Mouse (Mus musculus) myocyte (in vitro differentiated cells): ENCODE measurements around the gene Adamtsl3. TPM values are rescaled to one million over a fixed set of nuclear protein-coding genes. Genes with fewer than 3 reads are reported as not detected.

Source experiments
- H3K27me3 ChIP-seq: one replicate; pipeline ENCODE4 v1.6.1; 2011; ENCODE audit not compliant: control insufficient read depth, insufficient read depth, insufficient read length
- H3K36me3 ChIP-seq: one replicate; pipeline ENCODE4 v1.6.1; 2011; ENCODE audit not compliant: control insufficient read depth, insufficient read depth
- H3K4me2 ChIP-seq: one replicate; pipeline ENCODE4 v1.6.1; 2011; ENCODE audit warnings: low read depth, control low read depth
- H3K4me3 ChIP-seq: one replicate; pipeline ENCODE4 v1.5.1; 2011; ENCODE audit warnings: mild to moderate bottlenecking, control low read depth, moderate library complexity
- H3K79me2 ChIP-seq: one replicate; pipeline ENCODE4 v1.6.1; 2011; ENCODE audit not compliant: control insufficient read depth, insufficient read depth
- H3ac ChIP-seq: one replicate; pipeline ENCODE4 v1.6.1; 2011; ENCODE audit not compliant: control insufficient read depth, insufficient read length
- CEBPB ChIP-seq: IDR thresholded peaks from 2 replicates; pipeline ENCODE4 v1.6.1; 2011; ENCODE audit warnings: mild to moderate bottlenecking, moderate library complexity; ENCODE audit not compliant: poor library complexity, insufficient read depth, severe bottlenecking
- E2F4 ChIP-seq: IDR thresholded peaks from one replicate; pipeline ENCODE4 v1.6.1; 2011; ENCODE audit warnings: mild to moderate bottlenecking, control low read depth, moderate library complexity; ENCODE audit not compliant: insufficient read depth
- MAX ChIP-seq: IDR thresholded peaks from one replicate; pipeline ENCODE4 v1.6.1; 2011; ENCODE audit warnings: low read depth, mild to moderate bottlenecking, control low read depth
- MYOD1 ChIP-seq, 3 experiments: IDR thresholded peaks; one replicate each; pipeline ENCODE4 v1.6.1; 2011; ENCODE audit warnings: control low read depth in 2 of 3, low read depth in 2 of 3, mild to moderate bottlenecking in 2 of 3, moderate library complexity in 1 of 3; ENCODE audit not compliant: insufficient read length in 2 of 3, control insufficient read depth in 1 of 3
- MYOG ChIP-seq, 3 experiments: IDR thresholded peaks; one replicate each; pipeline ENCODE4 v1.6.1; 2011; ENCODE audit warnings: control low read depth in 2 of 3, low read depth in 2 of 3, mild to moderate bottlenecking in 2 of 3; ENCODE audit not compliant: insufficient read length in 2 of 3, control insufficient read depth in 1 of 3, insufficient read depth in 1 of 3
- POLR2A ChIP-seq: IDR thresholded peaks from one replicate; pipeline ENCODE4 v1.6.1; 2011; ENCODE audit warnings: low read depth, mild to moderate bottlenecking, control low read depth, moderate library complexity; ENCODE audit not compliant: insufficient read length
- POLR2AphosphoS2 ChIP-seq: IDR thresholded peaks from one replicate; pipeline ENCODE4 v1.6.1; 2011; ENCODE audit warnings: low read depth, control low read depth; ENCODE audit not compliant: insufficient read length
- REST ChIP-seq: IDR thresholded peaks from one replicate; pipeline ENCODE4 v1.6.1; 2011; ENCODE audit warnings: mild to moderate bottlenecking, control low read depth, moderate library complexity; ENCODE audit not compliant: insufficient read depth, insufficient read length
- SRF ChIP-seq: IDR thresholded peaks from one replicate; pipeline ENCODE4 v1.6.1; 2011; ENCODE audit warnings: low read depth; ENCODE audit not compliant: control insufficient read depth, insufficient read length
- TCF12 ChIP-seq: IDR thresholded peaks from one replicate; pipeline ENCODE4 v1.6.1; 2011; ENCODE audit warnings: mild to moderate bottlenecking, control low read depth; ENCODE audit not compliant: poor library complexity, insufficient read depth, severe bottlenecking
- TCF3 ChIP-seq: IDR thresholded peaks from one replicate; pipeline ENCODE4 v1.6.1; 2011; ENCODE audit warnings: low read depth, control low read depth; ENCODE audit not compliant: insufficient read length
- USF1 ChIP-seq: IDR thresholded peaks from one replicate; pipeline ENCODE4 v1.6.1; 2011; ENCODE audit warnings: low read depth, mild to moderate bottlenecking, control low read depth, moderate library complexity
- polyA plus RNA-seq: library from polyadenylated mRNA; unstranded; fragments of >200 nt; fragmentation: generic; extraction: Trizol; gene quantifications from one replicate; pipeline ENCODE4 v1.2.1, GENCODE M21; 2012; ENCODE audit warnings: missing spikeins

Gene Adamtsl3
- polyA plus RNA-seq, 1 experiment, result 4.4 TPM

DNA sequence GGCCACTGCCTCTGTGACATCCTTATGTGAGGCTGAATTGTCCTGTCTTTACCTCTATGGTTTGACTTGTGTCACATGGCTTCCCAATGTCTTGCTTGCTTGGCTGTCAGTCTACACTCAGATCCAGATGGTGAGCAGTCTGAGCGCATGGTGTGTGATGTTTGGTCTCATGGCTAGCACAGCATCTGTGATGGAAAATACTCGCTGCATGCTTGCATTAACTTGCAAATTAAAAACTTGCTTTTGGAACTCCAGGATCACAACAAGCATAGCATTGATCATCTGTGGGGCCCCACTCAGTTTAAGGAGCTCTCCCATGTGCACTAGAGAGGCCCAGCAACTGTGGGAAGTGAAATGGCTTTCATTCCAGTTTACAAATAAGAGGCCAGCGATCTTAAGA, 29.1 kb downstream of the Adamtsl3 start:
- Histone ChIP-seq H3K4me3 (no peak overlapping the region), H3K4me2 (no peak overlapping the region), H3K27me3 (no peaks in the 10 kb centered on the region), H3K79me2 (no peaks in the 10 kb centered on the region), H3K36me3 (no peaks in the 10 kb centered on the region), H3ac (no peak overlapping the region)
- no peak for TF ChIP-seq USF1
- no peak for TF ChIP-seq E2F4
- no peak for TF ChIP-seq MYOG (IDR thresholded peaks at IDR 0.05; ENCODE audit: control insufficient read depth in 1 of 3, insufficient read depth in 1 of 3, insufficient read length in 2 of 3, low read depth in 2 of 3)
- no peak for TF ChIP-seq MAX
- TF ChIP-seq MYOD1 (IDR thresholded peaks at IDR 0.05; ENCODE audit: control insufficient read depth in 1 of 3, insufficient read length in 2 of 3, low read depth in 2 of 3), result no peak
- no peak for TF ChIP-seq POLR2AphosphoS2
- no peak for TF ChIP-seq TCF3
- no peak for TF ChIP-seq TCF12
- no peak for TF ChIP-seq CEBPB
- TF ChIP-seq SRF, result no peak
- no peak for TF ChIP-seq POLR2A

GRCm38 (mm10) chr7:82366056-82366455, 30.6 kb downstream of the Adamtsl3 start:
- H3K4me2 ChIP-seq, result no peak overlapping the region

DNA sequence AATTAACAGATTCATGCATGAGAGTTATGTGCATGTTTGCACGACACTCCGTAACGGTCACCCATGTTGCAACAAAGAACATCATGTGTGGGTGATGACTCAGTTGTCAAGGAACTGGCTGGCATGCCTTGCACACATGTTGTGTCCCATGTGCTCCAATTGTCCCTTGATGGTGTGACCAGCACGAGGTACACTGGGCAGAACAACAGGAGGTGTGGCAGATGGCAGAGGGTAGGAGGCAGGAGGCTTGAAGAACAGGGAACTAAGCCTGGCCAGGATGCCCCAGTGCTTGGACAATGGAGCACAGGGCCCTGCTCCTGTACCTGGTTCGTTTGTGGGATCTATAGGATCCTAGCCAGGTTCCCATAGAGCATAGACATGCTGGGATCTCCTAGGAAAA, 31.0 kb downstream of the Adamtsl3 start:
- Histone ChIP-seq H3K79me2 (no peaks in the 10 kb centered on the region), H3K27me3 (no peaks in the 10 kb centered on the region), H3K4me3 (no peak overlapping the region), H3ac (no peak overlapping the region), H3K36me3 (no peaks in the 10 kb centered on the region), H3K4me2 (no peak overlapping the region)
- no peak for TF ChIP-seq USF1
- no peak for TF ChIP-seq E2F4
- TF ChIP-seq SRF, result no peak
- no peak for TF ChIP-seq TCF3
- TF ChIP-seq POLR2A, result no peak
- no peak for TF ChIP-seq MYOG (IDR thresholded peaks at IDR 0.05; ENCODE audit: control insufficient read depth in 1 of 3, insufficient read depth in 1 of 3, insufficient read length in 2 of 3, low read depth in 2 of 3)
- TF ChIP-seq CEBPB, result no peak
- no peak for TF ChIP-seq POLR2AphosphoS2
- no peak for TF ChIP-seq MYOD1 (IDR thresholded peaks at IDR 0.05; ENCODE audit: control insufficient read depth in 1 of 3, insufficient read length in 2 of 3, low read depth in 2 of 3)
- TF ChIP-seq MAX, result no peak
- TF ChIP-seq REST, result no peak
- TF ChIP-seq TCF12, result no peak

More at GRCm38 (mm10) chr7:82366056-82366455, 30.6 kb downstream of the Adamtsl3 start:
- no peaks in the 10 kb centered on the region for H3K79me2 ChIP-seq
- no peaks in the 10 kb centered on the region for H3K36me3 ChIP-seq
- TF ChIP-seq E2F4 (no peak), CEBPB (no peak), POLR2AphosphoS2 (no peak), MYOD1 (IDR thresholded peaks at IDR 0.05; ENCODE audit: control insufficient read depth in 1 of 3, insufficient read length in 2 of 3, low read depth in 2 of 3) (no peak), USF1 (no peak), MYOG (IDR thresholded peaks at IDR 0.05; ENCODE audit: control insufficient read depth in 1 of 3, insufficient read depth in 1 of 3, insufficient read length in 2 of 3, low read depth in 2 of 3) (no peak)
- no peak overlapping the region for H3ac ChIP-seq
- no peak overlapping the region for H3K4me3 ChIP-seq
- no peaks in the 10 kb centered on the region for H3K27me3 ChIP-seq

DNA sequence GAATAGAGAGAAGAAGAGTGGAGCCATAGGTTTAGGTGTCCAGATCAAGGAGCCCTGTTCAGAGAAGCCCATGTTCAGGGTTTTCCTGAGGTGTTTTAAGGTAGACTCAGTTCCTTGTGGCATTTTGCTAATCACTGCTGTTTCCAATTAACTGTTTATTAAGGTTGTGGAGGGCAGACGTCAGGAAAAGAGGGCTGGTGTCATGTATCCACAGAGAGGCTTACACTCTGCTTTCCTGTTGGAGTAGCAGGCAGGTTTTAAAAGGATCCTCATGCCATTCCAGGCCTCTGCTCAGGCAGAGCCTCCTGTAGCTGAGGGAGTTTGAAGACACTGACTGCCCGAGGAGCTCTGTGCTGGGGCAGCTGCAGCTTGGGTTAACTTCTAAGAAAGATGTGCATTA, 32.6 kb downstream of the Adamtsl3 start:
- TF ChIP-seq MYOG (IDR thresholded peaks at IDR 0.05; ENCODE audit: control insufficient read depth in 1 of 3, insufficient read depth in 1 of 3, insufficient read length in 2 of 3, low read depth in 2 of 3) (no peak), SRF (no peak), E2F4 (no peak), MAX (no peak), MYOD1 (IDR thresholded peaks at IDR 0.05; ENCODE audit: control insufficient read depth in 1 of 3, insufficient read length in 2 of 3, low read depth in 2 of 3) (no peak), CEBPB (no peak), POLR2AphosphoS2 (no peak), POLR2A (no peak), TCF12 (no peak), TCF3 (no peak), USF1 (no peak), REST (no peak)
- H3K4me2 ChIP-seq, result no peak overlapping the region
- no peak overlapping the region for H3ac ChIP-seq
- no peaks in the 10 kb centered on the region for H3K27me3 ChIP-seq
- peaks cover 4% of the 10 kb centered on the region for H3K79me2 ChIP-seq
- H3K36me3 ChIP-seq, result no peaks in the 10 kb centered on the region
- H3K4me3 ChIP-seq, result no peak overlapping the region

DNA sequence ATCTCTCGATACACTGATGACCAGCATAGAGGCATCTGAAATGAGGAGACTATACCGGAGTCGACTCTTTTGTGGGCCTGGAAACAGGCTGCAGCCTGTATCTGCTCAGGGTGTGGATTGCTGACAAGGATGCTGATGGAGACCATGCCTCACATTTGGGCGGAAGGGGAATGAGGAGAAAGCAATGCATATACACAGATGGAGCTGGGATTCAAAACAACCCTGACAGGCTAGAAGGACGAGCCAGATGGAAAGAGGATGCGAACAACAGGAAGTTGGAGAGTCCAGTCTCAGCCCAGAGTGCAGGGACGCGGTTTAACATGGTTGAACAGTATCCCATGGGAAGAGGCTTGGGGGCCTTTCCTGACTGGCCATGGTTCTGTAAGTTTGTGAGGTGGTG, 34.6 kb downstream of the Adamtsl3 start:
- peaks cover 4% of the 10 kb centered on the region for H3K79me2 ChIP-seq

More for the DNA sequence above, 34.6 kb downstream of the Adamtsl3 start:
- H3K27me3 ChIP-seq, result no peaks in the 10 kb centered on the region
- H3K36me3 ChIP-seq, result no peaks in the 10 kb centered on the region
- no peak overlapping the region for H3K4me3 ChIP-seq
- no peak overlapping the region for H3ac ChIP-seq
- no peak overlapping the region for H3K4me2 ChIP-seq
- TF ChIP-seq POLR2AphosphoS2 (no peak), MYOG (IDR thresholded peaks at IDR 0.05; ENCODE audit: control insufficient read depth in 1 of 3, insufficient read depth in 1 of 3, insufficient read length in 2 of 3, low read depth in 2 of 3) (no peak), CEBPB (no peak)
